Mouse (Mus musculus) neural tube, embryonic 14.5 days (tissue): ENCODE data around the gene Trim14. TPM values are rescaled to one million over a fixed set of nuclear protein-coding genes. Genes with fewer than 3 reads are reported as not detected.

Experiments
- ATAC-seq: fragments of 200-750 bp; cut with Nextera tagmentation; 2 replicates; pipeline ENCODE4 v1.8.0; 2017; ENCODE audit warnings: low read depth, mild to moderate bottlenecking, moderate TSS enrichment, moderate library complexity
- H3K27ac ChIP-seq: fragments of 300-500 bp; sonication (generic); 2 replicates; pipeline ENCODE4 v1.5.1; 2014; ENCODE audit warnings: low read depth, mild to moderate bottlenecking, control low read depth, low read length, moderate library complexity, mixed read lengths
- H3K27me3 ChIP-seq: fragments of 300-500 bp; sonication (generic); 2 replicates; pipeline ENCODE4 v1.6.1; 2014; ENCODE audit warnings: low read length; ENCODE audit not compliant: control insufficient read depth, insufficient read depth
- H3K36me3 ChIP-seq: fragments of 300-500 bp; sonication (generic); 2 replicates; pipeline ENCODE4 v1.6.1; 2014; ENCODE audit warnings: low read length, mixed read lengths; ENCODE audit not compliant: control insufficient read depth, insufficient read depth
- H3K4me1 ChIP-seq: fragments of 300-500 bp; sonication (generic); 2 replicates; pipeline ENCODE4 v1.6.1; 2014; ENCODE audit warnings: low read length; ENCODE audit not compliant: control insufficient read depth, insufficient read depth
- H3K4me2 ChIP-seq: fragments of 300-500 bp; sonication (generic); 2 replicates; pipeline ENCODE4 v1.6.1; 2014; ENCODE audit warnings: mild to moderate bottlenecking, low read depth, low read length, control low read depth
- H3K4me3 ChIP-seq: fragments of 300-500 bp; sonication (generic); 2 replicates; pipeline ENCODE4 v1.5.1; 2014; ENCODE audit warnings: low read depth, low read length, control low read depth, mixed read lengths
- H3K9ac ChIP-seq: fragments of 300-500 bp; sonication (generic); replicated peaks from 2 replicates; pipeline ENCODE4 v1.6.1; 2014; ENCODE audit warnings: low read depth, mild to moderate bottlenecking, control low read depth, low read length, mixed read lengths
- H3K9me3 ChIP-seq: fragments of 300-500 bp; sonication (generic); 2 replicates; pipeline ENCODE4 v1.6.1; 2016; ENCODE audit warnings: low read length; ENCODE audit not compliant: control insufficient read depth
- WGBS: fragments of 180-500 bp; shearing (Covaris S2); extraction: QIAGEN DNeasy Blood & Tissue Kit; methylation state at CpG from one replicate; pipeline ENCODE4 v1.1.7; 2014; 5-methylcytosine and 5-hydroxymethylcytosine counted together
- polyA plus RNA-seq: library from polyadenylated mRNA; unstranded; fragments of >200 nt; fragmentation: Nextera tagmentation; extraction: Ambion mirVana; gene quantifications from 2 replicates; pipeline ENCODE4 v1.2.1, GENCODE M21; 2014

Trim14 gene
- polyA plus RNA-seq, 1 experiment from 2014 or later = 1.1 TPM

- Histone ChIP-seq H3K9me3 (no peaks in the 10 kb centered on the region), H3K27ac (no peak overlapping the region), H3K27me3 (peaks cover 19% of the 10 kb centered on the region), H3K4me2 (no peak overlapping the region), H3K4me3 (no peak overlapping the region), H3K9ac (no peak overlapping the region), H3K4me1 (peaks cover 3% of the 10 kb centered on the region; the same call in 1 of the 2 replicates), H3K36me3 (no peaks in the 10 kb centered on the region)
- ATAC-seq = no peak
- 63% methylated on average over 9 of the region's 9 CpGs for whole genome bisulfite sequencing
Observed at GRCm38 (mm10) chr4:46539167-46539566, 3.2 kb upstream of the Trim14 start.

- Histone ChIP-seq H3K4me2 (peak overlapping the region; percentile 60), H3K4me3 (peak overlapping the region; percentile 35), H3K4me1 (peaks cover 3% of the 10 kb centered on the region; the same call in 1 of the 2 replicates), H3K27me3 (peaks cover 21% of the 10 kb centered on the region), H3K9me3 (no peaks in the 10 kb centered on the region), H3K27ac (no peak overlapping the region), H3K36me3 (no peaks in the 10 kb centered on the region), H3K9ac (peak overlapping the region; percentile 34; the same call in 1 of the 2 replicates)
- WGBS = 7% methylated on average over 16 of the region's 16 CpGs
- no peak for ATAC-seq
Observed at GRCm38 (mm10) chr4:46535094-46535830, 679 bp downstream of the Trim14 start.

- no peaks in the 10 kb centered on the region for H3K9me3 ChIP-seq
- H3K4me2 ChIP-seq = peak overlapping the region; percentile 42
- peaks cover 21% of the 10 kb centered on the region for H3K27me3 ChIP-seq
- peaks cover 3% of the 10 kb centered on the region; the same call in 1 of the 2 replicates for H3K4me1 ChIP-seq
- no peaks in the 10 kb centered on the region for H3K36me3 ChIP-seq
- 10% methylated on average over 29 of the region's 29 CpGs for WGBS
- peak overlapping the region; percentile 13; the same call in 1 of the 2 replicates for H3K4me3 ChIP-seq
- H3K9ac ChIP-seq = 0 out of 2 replicates have a peak overlapping the region, but pooled peaks have one; percentile 28
- ATAC-seq = peak; percentile 57; the same call in 1 of the 2 replicates
- no peak overlapping the region for H3K27ac ChIP-seq
Observed at GRCm38 (mm10) chr4:46533934-46534720, 1.8 kb downstream of the Trim14 start.

- Histone ChIP-seq H3K9me3 (no peaks in the 10 kb centered on the region), H3K9ac (no peak overlapping the region), H3K4me1 (peaks cover 3% of the 10 kb centered on the region; the same call in 1 of the 2 replicates), H3K4me2 (no peak overlapping the region), H3K27me3 (peaks cover 21% of the 10 kb centered on the region), H3K36me3 (no peaks in the 10 kb centered on the region), H3K27ac (no peak overlapping the region), H3K4me3 (no peak overlapping the region)
- WGBS = 81% methylated on average over 7 of the region's 7 CpGs
- no peak for ATAC-seq
Observed at GRCm38 (mm10) chr4:46532926-46533325, 3.0 kb downstream of the Trim14 start.

GRCm38 (mm10) chr4:46532511-46532910 lies 3.4 kb downstream of the Trim14 start:
- no peak overlapping the region for H3K4me2 ChIP-seq
- H3K4me3 ChIP-seq = no peak overlapping the region
- ATAC-seq = no peak
- H3K9me3 ChIP-seq = no peaks in the 10 kb centered on the region
- H3K9ac ChIP-seq = no peak overlapping the region
- H3K27me3 ChIP-seq = peaks cover 21% of the 10 kb centered on the region
- H3K27ac ChIP-seq = no peak overlapping the region
- no peaks in the 10 kb centered on the region for H3K36me3 ChIP-seq
- WGBS = 83% methylated on average over 2 of the region's 2 CpGs
- H3K4me1 ChIP-seq = peaks cover 3% of the 10 kb centered on the region; the same call in 1 of the 2 replicates

- Histone ChIP-seq H3K36me3 (no peaks in the 10 kb centered on the region), H3K9ac (no peak overlapping the region), H3K27me3 (0 out of 2 replicates have a peak, but pooled peaks cover 7% of the 10 kb centered on the region), H3K9me3 (no peaks in the 10 kb centered on the region), H3K4me3 (no peak overlapping the region), H3K27ac (no peak overlapping the region), H3K4me1 (peaks cover 3% of the 10 kb centered on the region; the same call in 1 of the 2 replicates), H3K4me2 (no peak overlapping the region)
- WGBS = 36% methylated on average over 7 of the region's 7 CpGs
- no peak for ATAC-seq
Observed at GRCm38 (mm10) chr4:46529722-46530121, 6.2 kb downstream of the Trim14 start.

GRCm38 (mm10) chr4:46527558-46527926 lies 8.4 kb downstream of the Trim14 start:
- Histone ChIP-seq H3K4me2 (peak overlapping the region; percentile 33), H3K27ac (no peak overlapping the region), H3K9me3 (no peaks in the 10 kb centered on the region), H3K4me3 (no peak overlapping the region), H3K27me3 (no peaks in the 10 kb centered on the region), H3K36me3 (no peaks in the 10 kb centered on the region), H3K4me1 (no peaks in the 10 kb centered on the region), H3K9ac (no peak overlapping the region)
- WGBS = 4% methylated on average over 7 of the region's 7 CpGs
- no peak for ATAC-seq

GRCm38 (mm10) chr4:46526798-46527557 lies 9.0 kb downstream of the Trim14 start:
- H3K9ac ChIP-seq = no peak overlapping the region
- no peak overlapping the region for H3K4me3 ChIP-seq
- no peaks in the 10 kb centered on the region for H3K36me3 ChIP-seq
- H3K9me3 ChIP-seq = no peaks in the 10 kb centered on the region
- ATAC-seq = peak; percentile 54; the same call in 1 of the 2 replicates
- no peaks in the 10 kb centered on the region for H3K4me1 ChIP-seq
- no peak overlapping the region for H3K27ac ChIP-seq
- H3K27me3 ChIP-seq = no peaks in the 10 kb centered on the region
- WGBS = 35% methylated on average over 17 of the region's 17 CpGs
- peak overlapping the region; percentile 33 for H3K4me2 ChIP-seq
